Mouse (Mus musculus) spleen, postnatal 10 days (tissue): ENCODE measurements around the gene Olfr801.

Source experiments
- DNase-seq, 2 experiments: peaks; one replicate each; pipeline ENCODE4 v3.0.0; 2021 to 2022; ENCODE audit warnings: low spot score in 2 of 2

The Olfr801 gene

DNA sequence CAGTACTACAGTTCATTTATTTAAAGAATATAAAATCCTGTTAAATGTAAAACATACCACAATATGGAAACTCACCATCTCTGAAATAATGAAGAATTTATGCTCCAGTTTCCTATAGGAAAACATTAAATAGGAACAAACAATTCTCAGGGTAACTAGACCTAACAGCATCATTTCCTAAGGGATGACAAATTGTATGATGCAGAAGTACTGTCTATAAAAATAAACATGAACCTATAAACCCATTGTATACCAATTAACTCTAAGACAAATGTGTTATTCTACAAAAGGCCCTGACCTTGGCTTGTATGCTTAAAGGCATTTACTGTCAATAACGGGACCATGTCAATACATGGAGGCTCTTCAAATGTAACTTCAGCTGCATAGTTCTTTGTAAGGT lies at the start of gene Olfr801:
Gene Olfr801, minus strand, starts transcription at position 101 of the 400 bp plus-strand sequence.
- DNase-seq = no peak

- no peak for DNase-seq
Observed at GRCm38 (mm10) chr10:129702910-129703309, 29.2 kb upstream of the Olfr801 start, which contains the start of gene Olfr804. Gene Olfr804 (plus strand): TSS chr10:129703210.

DNA sequence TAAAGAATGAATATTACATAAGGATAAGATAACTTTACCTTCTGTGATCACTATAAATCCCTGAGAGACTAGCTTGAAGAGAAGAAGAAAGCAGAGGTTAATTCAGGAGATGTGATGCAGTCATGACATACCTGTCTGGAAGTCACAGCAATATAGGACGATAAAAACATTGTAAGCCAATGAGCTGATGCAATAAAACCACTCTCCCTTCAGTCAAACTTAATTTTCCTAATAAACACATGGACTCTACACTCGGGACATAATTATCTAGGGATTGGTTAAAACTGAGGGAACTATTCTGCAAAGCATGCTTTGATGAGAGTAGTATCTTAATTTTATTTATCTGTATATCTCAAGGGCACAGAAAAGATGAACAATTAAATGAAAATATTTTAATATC lies 20.5 kb upstream of the Olfr801 start, which contains the start of gene Olfr803:
Gene Olfr803, minus strand, starts transcription at position 101 of the 400 bp plus-strand sequence.
- no peak for DNase-seq

DNA sequence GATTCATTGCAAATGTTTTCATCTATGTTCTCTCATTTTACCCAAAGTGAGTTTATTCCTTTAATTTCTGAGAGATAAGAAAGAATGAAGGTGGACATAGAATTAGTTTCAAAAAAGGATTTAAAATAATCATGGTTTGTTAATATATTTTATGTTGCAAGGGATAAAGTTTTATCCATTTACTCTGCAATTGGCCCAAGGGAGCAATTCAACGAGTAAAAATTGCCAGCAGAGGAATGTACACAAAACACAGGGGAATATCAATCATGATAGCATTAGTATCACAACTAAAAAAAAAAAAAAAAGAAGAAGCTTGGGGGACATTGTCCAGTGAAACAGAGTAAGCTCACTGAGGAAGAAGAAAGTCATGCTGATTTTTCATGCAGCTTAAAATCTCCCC lies 14.4 kb upstream of the Olfr801 start, which contains the start of gene Olfr802:
Gene Olfr802, minus strand, starts transcription at position 101 of the 400 bp plus-strand sequence.
- no peak for DNase-seq

DNA sequence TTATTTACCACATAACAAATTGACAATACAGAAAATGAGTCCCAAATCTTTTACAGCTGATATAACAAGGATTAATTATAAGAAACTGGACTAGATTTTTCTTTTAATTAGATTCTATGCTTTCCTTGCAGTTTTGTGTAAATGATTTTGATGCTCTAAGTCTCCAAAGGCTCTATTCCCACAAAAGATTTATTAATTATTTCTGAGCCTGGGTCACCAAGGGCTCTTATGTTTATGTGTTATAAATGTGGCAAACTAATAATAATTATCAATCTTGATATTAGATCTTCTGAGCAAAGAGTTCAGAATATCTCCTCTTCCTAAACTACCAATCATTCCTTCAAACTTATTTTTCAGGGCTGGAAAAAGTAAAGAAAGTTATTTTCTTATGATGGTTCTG lies 16.3 kb downstream of the Olfr801 start, which contains the start of gene Olfr800:
Gene Olfr800, plus strand, starts transcription at position 301 of the 400 bp plus-strand sequence.
- DNase-seq = no peak

DNA sequence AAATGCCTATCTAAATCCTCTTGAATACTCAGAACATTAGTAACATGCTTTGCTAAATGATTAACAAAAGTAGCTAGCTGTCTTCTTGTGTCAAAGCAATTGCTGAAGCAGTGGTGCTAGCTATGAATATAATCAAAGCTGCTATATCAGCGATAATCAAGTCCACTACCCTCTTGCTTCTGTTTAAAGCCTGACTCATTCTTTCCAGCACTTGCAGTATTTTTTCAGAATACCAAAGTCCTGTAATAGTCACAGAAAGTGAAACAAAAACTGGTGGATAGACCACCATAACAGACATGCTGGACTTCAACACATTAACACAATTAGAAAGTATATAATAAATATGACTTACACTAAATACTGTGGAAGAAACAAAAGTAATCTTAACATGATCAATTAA lies 21.9 kb downstream of the Olfr801 start:
- DNase-seq = no peak

- DNase-seq = no peak
Observed at GRCm38 (mm10) chr10:129637184-129637583, 36.5 kb downstream of the Olfr801 start, which contains the start of gene Olfr799. Gene Olfr799 (plus strand): TSS chr10:129637484.

DNA sequence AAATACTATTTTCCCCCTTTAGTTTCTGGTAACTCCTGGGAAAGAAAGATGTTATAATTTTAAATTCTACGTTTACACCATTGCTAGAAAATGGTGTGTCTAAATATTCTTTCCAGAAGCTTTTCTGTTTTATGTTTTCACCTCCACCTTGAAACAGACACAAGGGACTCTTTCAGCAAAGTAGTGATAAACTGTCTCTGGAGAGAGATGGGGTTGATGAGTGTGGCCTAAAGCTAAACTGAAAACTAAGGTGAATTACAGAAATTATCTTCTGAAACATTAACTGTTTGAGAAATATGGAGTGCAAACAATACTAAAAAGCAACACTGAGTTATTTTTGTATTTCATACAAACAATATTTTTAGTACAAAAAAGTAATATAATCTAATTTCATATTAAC lies 45.8 kb downstream of the Olfr801 start, which contains the start of gene Olfr798:
Gene Olfr798, minus strand, starts transcription at position 101 of the 400 bp plus-strand sequence.
- no peak for DNase-seq

DNA sequence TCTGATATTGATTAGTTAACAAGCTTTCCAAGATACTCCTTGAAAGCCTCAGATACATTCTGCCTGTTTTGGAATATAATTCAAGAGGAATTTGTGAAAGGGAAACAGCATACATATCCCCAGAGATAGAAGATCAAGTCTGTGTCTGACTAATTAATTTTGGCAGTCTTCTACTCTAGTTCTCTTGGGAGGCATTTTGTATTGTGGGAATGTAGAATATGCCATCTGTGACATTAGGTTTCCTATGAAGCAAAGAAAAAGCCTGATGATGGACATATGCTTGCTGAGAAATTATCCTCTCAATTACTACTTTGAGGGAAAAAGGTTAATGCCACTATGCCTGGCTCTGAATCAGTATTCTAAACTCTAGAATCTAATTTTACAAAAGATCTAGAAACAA lies 50.4 kb downstream of the Olfr801 start:
- no peak for DNase-seq

DNA sequence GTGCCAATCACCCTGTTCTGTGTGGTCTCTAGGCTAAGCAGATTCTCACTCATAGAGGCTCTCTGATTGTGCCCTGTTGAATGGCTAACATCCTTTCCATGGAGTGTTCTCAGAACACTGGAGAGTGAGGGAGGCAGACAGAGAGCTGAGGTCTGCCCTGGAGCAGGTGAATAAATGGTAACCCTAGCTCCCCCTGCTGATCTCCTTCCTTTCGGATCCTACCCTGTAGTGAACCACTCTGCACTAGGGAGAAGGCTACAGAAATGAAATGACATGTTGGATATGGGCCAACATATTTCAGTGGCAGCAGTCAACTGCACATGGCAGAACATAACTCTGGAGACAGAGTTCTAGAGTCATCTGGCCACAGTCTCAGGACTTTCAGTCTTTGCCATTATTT lies 51.9 kb downstream of the Olfr801 start:
- DNase-seq = no peak
